Mouse (Mus musculus): Measurements from ENCODE around the gene Upf3a. TPM values are rescaled to one million over a fixed set of nuclear protein-coding genes. Genes with fewer than 3 reads are reported as not detected.
"Not testable (repeated sequence)": the region's sequence is repeated elsewhere in the genome, so short reads cannot be mapped to it uniquely, and the experiment has no call there.

Gene Upf3a
- polyA plus RNA-seq (2012; rRNA removed): 27.9 and 30.5 TPM in 2 replicates

DNA sequence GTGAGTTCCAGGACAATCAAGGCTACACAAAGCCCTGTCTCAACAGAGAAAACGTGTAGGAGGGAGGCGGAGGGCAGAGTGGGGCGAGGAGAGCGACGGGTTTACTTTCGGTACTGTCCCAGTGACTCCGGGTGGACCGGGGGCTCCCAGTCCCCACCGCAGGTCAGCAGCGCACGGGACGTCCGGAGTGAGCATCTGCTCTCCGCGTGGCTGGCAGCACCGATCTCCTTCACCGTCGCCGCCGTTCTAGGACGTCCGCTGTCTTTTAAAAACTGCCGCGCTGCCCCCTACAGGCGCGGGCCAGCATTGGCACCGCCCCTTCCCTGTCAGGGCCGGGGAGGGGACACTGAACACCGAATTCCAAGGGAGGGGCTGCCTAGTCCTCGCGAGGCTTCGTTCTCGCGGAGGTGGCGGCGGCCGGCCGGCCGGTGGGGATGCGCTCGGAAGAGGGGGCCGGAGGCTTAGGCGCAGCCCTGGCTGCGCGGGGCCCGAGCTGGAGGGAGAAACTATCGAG is at the start of gene Upf3a:
TSS of gene Upf3a (plus strand) at position 366 of the 514 bp plus-strand sequence.
- no peaks in the 10 kb centered on the region for H3K4me1 ChIP-seq (ENCODE audit: control insufficient read depth, insufficient read depth, low read length)
- peak within 1 kb of the TSS; percentile 92 for H3K27ac ChIP-seq (ENCODE audit: insufficient read depth, low read length)
- H3K4me3 ChIP-seq (replicated peaks; ENCODE audit: insufficient read depth, low read depth, low read length): peak within 1 kb of the TSS; percentile 64
- peak; percentile 87 to 90 for DNase-seq
- no peak for TF ChIP-seq POLR2A (IDR thresholded peaks at IDR 0.05; ENCODE audit: borderline replicate concordance, insufficient read depth, low read length)
- peak; percentile 62 for TF ChIP-seq CTCF (IDR thresholded peaks at IDR 0.05; ENCODE audit: borderline replicate concordance, insufficient read depth, low read depth, low read length)
- no peaks in the 10 kb centered on the region for H3K27me3 ChIP-seq (ENCODE audit: control insufficient read depth, insufficient read depth, low read length)
- WGBS: under 1% methylated on average over 47 of the region's 47 CpGs

DNA sequence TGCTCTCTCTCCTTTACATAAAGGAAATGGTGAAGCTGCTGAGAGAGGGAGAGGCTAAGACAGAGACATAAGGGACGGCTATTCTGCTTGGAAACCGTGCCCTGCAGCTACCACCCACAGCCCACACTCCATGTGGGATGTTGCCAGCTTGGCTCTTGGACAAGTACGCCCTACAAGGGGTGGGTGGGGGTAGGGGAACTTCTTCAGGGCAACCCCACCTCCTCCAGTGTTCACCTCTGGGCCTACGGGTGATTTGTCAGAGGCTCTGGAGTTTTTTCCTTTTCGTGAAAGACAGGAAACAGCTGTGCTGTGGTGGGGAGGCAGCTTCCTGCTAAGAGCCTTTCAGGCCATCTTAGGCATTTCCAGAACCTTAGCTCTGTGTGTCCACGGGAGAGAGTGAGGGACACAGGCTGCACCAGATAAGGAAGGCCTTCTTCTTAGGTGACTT is 45.1 kb upstream of the Upf3a start:
- DNase-seq: no peak
- Histone ChIP-seq H3K4me1 (ENCODE audit: control insufficient read depth, insufficient read depth, low read length) (no peaks in the 10 kb centered on the region), H3K27me3 (ENCODE audit: control insufficient read depth, insufficient read depth, low read length) (no peaks in the 10 kb centered on the region), H3K27ac (ENCODE audit: insufficient read depth, low read length) (no peak overlapping the region), H3K4me3 (replicated peaks; ENCODE audit: insufficient read depth, low read depth, low read length) (no peak overlapping the region)
- WGBS: 25% methylated on average over 6 of the region's 6 CpGs
- no peak for TF ChIP-seq POLR2A (IDR thresholded peaks at IDR 0.05; ENCODE audit: borderline replicate concordance, insufficient read depth, low read length)

DNA sequence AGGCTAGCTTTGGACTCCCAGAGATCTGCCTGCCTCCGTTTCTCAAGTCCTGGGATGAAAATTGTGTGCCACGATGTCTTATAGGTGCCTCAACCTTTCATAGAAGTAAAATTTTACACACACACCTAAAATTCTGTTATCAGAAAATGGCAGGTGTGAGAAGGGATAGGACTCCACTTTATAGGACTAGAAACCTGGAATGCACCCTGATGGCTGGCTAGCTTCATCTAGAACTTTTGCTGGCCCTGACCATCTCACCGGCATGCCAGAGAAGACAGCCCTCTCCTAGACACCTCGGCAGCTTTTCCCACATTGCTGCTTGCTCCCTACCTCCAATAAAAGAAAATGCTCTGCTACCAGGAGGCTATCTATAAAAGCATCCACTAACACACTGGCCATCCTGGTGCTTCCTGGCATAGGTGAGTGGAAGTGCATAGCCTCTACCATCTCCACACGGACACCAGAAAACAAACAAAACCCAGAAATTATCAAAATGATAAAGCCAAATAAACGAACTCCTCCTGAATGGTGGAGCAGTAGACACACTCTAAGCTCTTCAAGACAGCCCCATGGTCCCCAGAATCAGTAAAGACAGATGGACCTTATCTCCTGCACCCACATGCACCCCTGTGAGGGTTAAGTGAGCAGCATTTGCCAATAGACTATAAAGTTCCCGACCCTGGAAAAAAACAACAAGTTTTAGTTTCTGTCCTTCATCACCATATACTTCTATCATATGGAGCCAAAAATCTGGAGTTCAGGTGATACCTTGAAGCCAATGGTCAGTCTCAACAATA is 44.4 kb upstream of the Upf3a start:
- Histone ChIP-seq H3K27me3 (ENCODE audit: control insufficient read depth, insufficient read depth, low read length) (no peaks in the 10 kb centered on the region), H3K4me1 (ENCODE audit: control insufficient read depth, insufficient read depth, low read length) (no peaks in the 10 kb centered on the region), H3K27ac (ENCODE audit: insufficient read depth, low read length) (no peak overlapping the region), H3K4me3 (replicated peaks; ENCODE audit: insufficient read depth, low read depth, low read length) (no peak overlapping the region)
- no peak for TF ChIP-seq CTCF (IDR thresholded peaks at IDR 0.05; ENCODE audit: borderline replicate concordance, insufficient read depth, low read depth, low read length)
- no peak for TF ChIP-seq POLR2A (IDR thresholded peaks at IDR 0.05; ENCODE audit: borderline replicate concordance, insufficient read depth, low read length)
- DNase-seq: no peak
- WGBS: 83% methylated on average over 7 of the region's 7 CpGs

DNA sequence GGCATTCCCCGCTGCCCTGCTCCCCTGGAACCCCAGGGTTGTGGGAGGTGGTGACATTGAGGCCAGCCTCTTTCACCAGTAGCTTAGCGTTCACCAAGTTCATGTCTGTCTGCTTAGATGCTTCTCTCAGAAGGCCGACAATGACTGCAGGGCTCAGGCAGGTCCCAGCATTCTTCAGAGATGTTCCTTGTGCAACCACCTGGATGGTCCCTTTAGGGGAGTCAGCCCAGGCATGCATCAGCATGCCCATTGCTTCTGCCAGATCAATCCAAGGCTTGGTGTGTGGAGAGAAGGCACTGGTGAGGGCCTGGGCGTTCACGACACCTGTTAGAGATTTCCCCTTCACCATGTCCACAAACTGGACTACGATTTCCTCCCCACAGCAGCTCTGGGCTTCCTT is 39.2 kb upstream of the Upf3a start:
- 82% methylated on average over 6 of the region's 6 CpGs for WGBS
- not testable (repeated sequence) for H3K4me1 ChIP-seq (ENCODE audit: control insufficient read depth, insufficient read depth, low read length); H3K4me3 ChIP-seq (replicated peaks; ENCODE audit: insufficient read depth, low read depth, low read length); H3K27ac ChIP-seq (ENCODE audit: insufficient read depth, low read length); H3K27me3 ChIP-seq (ENCODE audit: control insufficient read depth, insufficient read depth, low read length); DNase-seq

DNA sequence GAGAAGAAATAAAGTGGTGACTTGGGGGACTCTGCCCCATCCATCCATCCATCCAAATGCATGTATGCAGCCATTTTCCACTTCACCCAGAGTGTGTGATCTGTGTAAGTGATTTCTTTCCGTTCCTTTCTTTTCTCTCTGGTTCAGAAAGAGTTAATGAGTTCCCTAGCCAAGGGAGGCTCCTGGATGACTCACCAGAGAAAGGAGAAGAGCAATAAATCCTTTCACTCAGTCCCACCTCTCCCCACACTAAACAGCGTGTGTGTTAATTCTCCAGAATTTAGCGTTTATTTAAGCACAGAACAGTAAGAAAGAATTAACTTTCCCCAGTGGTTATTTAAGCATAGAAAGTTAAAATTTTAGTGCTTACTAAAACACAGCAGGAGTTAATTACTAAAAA is 37.8 kb upstream of the Upf3a start:
- H3K4me1 ChIP-seq (ENCODE audit: control insufficient read depth, insufficient read depth, low read length): no peaks in the 10 kb centered on the region
- no peak for DNase-seq
- no peak for TF ChIP-seq CTCF (IDR thresholded peaks at IDR 0.05; ENCODE audit: borderline replicate concordance, insufficient read depth, low read depth, low read length)
- TF ChIP-seq POLR2A (IDR thresholded peaks at IDR 0.05; ENCODE audit: borderline replicate concordance, insufficient read depth, low read length): no peak
- WGBS: 59% methylated on average over 3 of the region's 3 CpGs
- H3K4me3 ChIP-seq (replicated peaks; ENCODE audit: insufficient read depth, low read depth, low read length): no peak overlapping the region
- no peak overlapping the region for H3K27ac ChIP-seq (ENCODE audit: insufficient read depth, low read length)
- no peaks in the 10 kb centered on the region for H3K27me3 ChIP-seq (ENCODE audit: control insufficient read depth, insufficient read depth, low read length)

DNA sequence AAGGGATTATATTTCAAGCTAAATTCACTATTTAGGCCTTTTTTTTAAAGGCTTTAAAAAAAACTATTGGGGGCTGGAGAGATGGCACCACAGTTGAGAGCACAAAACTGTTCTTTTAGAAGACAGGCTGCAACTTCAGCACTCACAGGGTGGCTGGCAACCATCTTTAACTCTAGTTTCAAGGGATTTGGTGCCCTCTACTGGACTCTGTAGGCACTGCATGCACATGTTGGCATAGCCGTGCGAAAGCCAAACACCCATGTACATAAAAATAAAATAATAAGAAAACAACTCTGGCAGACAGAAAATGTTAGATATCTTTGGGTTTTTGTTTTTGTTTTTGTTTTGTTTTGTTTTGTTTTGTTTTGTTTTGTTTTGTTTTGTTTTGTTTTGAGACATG is 31.7 kb upstream of the Upf3a start:
- no peaks in the 10 kb centered on the region for H3K27me3 ChIP-seq (ENCODE audit: control insufficient read depth, insufficient read depth, low read length)
- TF ChIP-seq POLR2A (IDR thresholded peaks at IDR 0.05; ENCODE audit: borderline replicate concordance, insufficient read depth, low read length) (no peak), CTCF (IDR thresholded peaks at IDR 0.05; ENCODE audit: borderline replicate concordance, insufficient read depth, low read depth, low read length) (peak; percentile 75)
- no peak overlapping the region for H3K27ac ChIP-seq (ENCODE audit: insufficient read depth, low read length)
- no peak overlapping the region for H3K4me3 ChIP-seq (replicated peaks; ENCODE audit: insufficient read depth, low read depth, low read length)
- DNase-seq: peak; percentile 46 to 72
- H3K4me1 ChIP-seq (ENCODE audit: control insufficient read depth, insufficient read depth, low read length): no peaks in the 10 kb centered on the region; the same call in 1 of the 2 replicates
- WGBS: 17% methylated on average over 2 of the region's 2 CpGs

DNA sequence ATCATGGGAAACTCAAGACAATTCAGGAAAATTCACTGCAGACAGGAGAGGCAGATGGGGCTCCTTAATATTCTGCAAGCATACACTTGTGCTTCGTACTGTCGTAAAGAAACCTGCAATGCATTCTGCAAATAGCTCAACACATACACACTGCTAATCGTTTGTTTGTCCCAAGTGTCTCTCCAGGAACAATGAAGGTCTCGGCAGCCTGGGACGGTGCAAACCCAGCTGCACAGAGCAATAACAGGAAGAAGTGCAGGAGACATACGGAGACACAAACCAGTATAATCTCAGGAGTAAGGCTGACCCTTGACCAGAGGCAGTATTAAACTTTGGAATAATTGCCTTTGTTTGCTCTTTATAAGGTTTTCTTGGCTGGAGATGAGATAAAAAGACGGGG is 28.9 kb upstream of the Upf3a start:
- H3K27me3 ChIP-seq (ENCODE audit: control insufficient read depth, insufficient read depth, low read length): no peaks in the 10 kb centered on the region
- no peak for TF ChIP-seq POLR2A (IDR thresholded peaks at IDR 0.05; ENCODE audit: borderline replicate concordance, insufficient read depth, low read length)
- no peak for TF ChIP-seq CTCF (IDR thresholded peaks at IDR 0.05; ENCODE audit: borderline replicate concordance, insufficient read depth, low read depth, low read length)
- no peak overlapping the region for H3K27ac ChIP-seq (ENCODE audit: insufficient read depth, low read length)
- DNase-seq: no peak
- no peak overlapping the region for H3K4me3 ChIP-seq (replicated peaks; ENCODE audit: insufficient read depth, low read depth, low read length)
- WGBS: 81% methylated on average over 7 of the region's 7 CpGs
- H3K4me1 ChIP-seq (ENCODE audit: control insufficient read depth, insufficient read depth, low read length): peaks cover 2% of the 10 kb centered on the region; the same call in 1 of the 2 replicates
